Comparison of ENCODE assay signal across 21 mouse cellular contexts in the genomic region with DNA sequence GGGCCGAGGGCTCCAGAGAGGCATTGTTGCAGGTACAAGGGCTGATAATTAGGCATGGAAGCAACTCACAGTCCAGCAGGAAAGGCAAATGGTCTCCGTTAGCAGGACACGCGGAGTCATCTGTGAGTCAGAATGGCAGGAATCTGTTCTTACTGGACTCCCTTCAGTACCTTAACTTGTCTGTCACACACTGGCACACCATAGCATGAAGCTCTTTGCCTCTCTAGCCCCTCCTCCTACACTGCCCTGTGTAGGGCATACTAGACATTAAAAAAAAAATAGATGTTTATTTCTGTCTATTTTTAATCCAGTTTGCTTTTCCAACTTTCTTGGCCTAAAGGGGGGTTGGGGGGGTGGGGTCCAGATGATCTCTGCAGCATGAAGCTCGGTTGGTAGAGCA.
A peak's percentile ranks its signal among the peaks of the same experiment; 100 is the strongest.
DNase-seq lines count a peak whose midpoint lies in the region; ATAC-seq and TF ChIP-seq lines count a peak whose summit lies in the region.
"Had no signal": no experiment of that assay in that cellular context is flagged by ENCODE, and none has a peak within 500 bp of the region (broad histone marks: within the 10 kb centered on the region; RNA-seq: fewer than 3 reads in every experiment).

No protein-coding gene starts in this region.

- no peaks in the 10 kb centered on the region for H3K36me3 ChIP-seq in neural tube, embryonic 11.5 days (ENCODE audit: control insufficient read depth, insufficient read depth, low read length)
- H3K36me3 ChIP-seq in hindbrain, postnatal 0 days (ENCODE audit: insufficient read depth, low read length) = no peaks in the 10 kb centered on the region
- no peaks in the 10 kb centered on the region for H3K36me3 ChIP-seq in heart, embryonic 11.5 days (ENCODE audit: control insufficient read depth, insufficient read depth, low read length)
- H3K36me3 ChIP-seq: embryonic facial prominence, embryonic 13.5 days; limb, embryonic 13.5 days; stomach, embryonic 15.5 days had no signal

- H3K4me2 ChIP-seq in neural tube, embryonic 11.5 days (ENCODE audit: low read depth) = no peak overlapping the region
- H3K4me2 ChIP-seq in hindbrain, postnatal 0 days (ENCODE audit: low read depth, low read length) = 0 out of 2 replicates have a peak overlapping the region, but pooled peaks have one; percentile 28
- no peak overlapping the region for H3K4me2 ChIP-seq in heart, embryonic 11.5 days
- H3K4me2 ChIP-seq: embryonic facial prominence, embryonic 13.5 days; limb, embryonic 13.5 days; stomach, embryonic 15.5 days had no signal

- no peak overlapping the region for H3K27ac ChIP-seq in neural tube, embryonic 11.5 days (ENCODE audit: low read depth, low read length)
- H3K27ac ChIP-seq in hindbrain, postnatal 0 days = no peak overlapping the region
- H3K27ac ChIP-seq in heart, embryonic 11.5 days (ENCODE audit: low read depth, low read length) = no peak overlapping the region
- H3K27ac ChIP-seq: embryonic facial prominence, embryonic 13.5 days; limb, embryonic 13.5 days; liver, embryonic 14.5 days; stomach, embryonic 15.5 days had no signal

- no peak for TF ChIP-seq CTCF in hindbrain, postnatal 0 days (IDR thresholded peaks at IDR 0.05; ENCODE audit: low read depth)

- peak; percentile 39 for DNase-seq in embryo, embryonic 10.5 days (ENCODE audit: low spot score)
- no peak for DNase-seq in embryo, embryonic 9.5 days (ENCODE audit: extremely low spot score)
- DNase-seq in neural tube, embryonic 11.5 days (ENCODE audit: low spot score) = no peak
- DNase-seq in neural tube, embryonic 10.5 days (ENCODE audit: extremely low spot score, low spot score) = no peak
- no peak for DNase-seq in hindbrain, postnatal 0 days (ENCODE audit: low spot score)
- DNase-seq in urinary bladder, adult 2 months (ENCODE audit: low spot score) = no peak
- DNase-seq in layer of hippocampus, adult 9-10 months (ENCODE audit: low spot score) = no peak
- DNase-seq: adrenal gland, adult 2 months; cerebellum, adult 11 months; cerebellum, postnatal 25 days; kidney, adult 2 months; kidney, postnatal 25 days; layer of hippocampus, adult 9-11 months; thymus, adult 2 months had no signal

- peaks cover 10% of the 10 kb centered on the region for H3K4me1 ChIP-seq in neural tube, embryonic 11.5 days (ENCODE audit: control insufficient read depth, insufficient read depth, low read length)
- 0 out of 2 replicates have a peak, but pooled peaks cover 2% of the 10 kb centered on the region for H3K4me1 ChIP-seq in hindbrain, postnatal 0 days (ENCODE audit: insufficient read depth, low read length)
- peaks cover 3% of the 10 kb centered on the region; the same call in 1 of the 2 replicates for H3K4me1 ChIP-seq in heart, embryonic 11.5 days (ENCODE audit: control insufficient read depth, insufficient read depth, low read length)
- H3K4me1 ChIP-seq: stomach, embryonic 15.5 days had no signal

- WGBS in neural tube, embryonic 11.5 days = 27% methylated on average over 5 of the region's 5 CpGs
- 37% methylated on average over 5 of the region's 5 CpGs for WGBS in hindbrain, postnatal 0 days
- WGBS in heart, embryonic 11.5 days (ENCODE audit: insufficient replicate concordance) = 65% methylated on average over 5 of the region's 5 CpGs

- H3K27me3 ChIP-seq in neural tube, embryonic 11.5 days (ENCODE audit: control insufficient read depth, insufficient read depth, low read length) = no peaks in the 10 kb centered on the region
- H3K27me3 ChIP-seq in hindbrain, postnatal 0 days (ENCODE audit: insufficient read depth, low read length) = no peaks in the 10 kb centered on the region
- no peaks in the 10 kb centered on the region for H3K27me3 ChIP-seq in heart, embryonic 11.5 days (ENCODE audit: control insufficient read depth, insufficient read depth, low read length)
- H3K27me3 ChIP-seq: CH12.LX; embryonic facial prominence, embryonic 13.5 days; limb, embryonic 13.5 days; stomach, embryonic 15.5 days had no signal

- no peak overlapping the region for H3K4me3 ChIP-seq in neural tube, embryonic 11.5 days (ENCODE audit: low read depth, low read length)
- no peak overlapping the region for H3K4me3 ChIP-seq in hindbrain, postnatal 0 days (ENCODE audit: low read length)
- H3K4me3 ChIP-seq in heart, embryonic 11.5 days (ENCODE audit: low read depth, low read length) = no peak overlapping the region
- H3K4me3 ChIP-seq: embryonic facial prominence, embryonic 13.5 days; limb, embryonic 13.5 days; myocyte; stomach, embryonic 15.5 days had no signal

- ATAC-seq in neural tube, embryonic 11.5 days (ENCODE audit: insufficient read depth, low FRiP score, low TSS enrichment) = 0 out of 2 replicates have a peak, but pooled peaks have one; percentile 50
- 0 out of 2 replicates have a peak, but pooled peaks have one; percentile 63 for ATAC-seq in hindbrain, postnatal 0 days
- no peak for ATAC-seq in heart, embryonic 11.5 days (replicated peaks; ENCODE audit: insufficient number of reproducible peaks, low FRiP score, low TSS enrichment)

- H3K9ac ChIP-seq in neural tube, embryonic 11.5 days (ENCODE audit: low read length) = no peak overlapping the region
- no peak overlapping the region for H3K9ac ChIP-seq in hindbrain, postnatal 0 days (replicated peaks; ENCODE audit: low read length)
- H3K9ac ChIP-seq in heart, embryonic 11.5 days (ENCODE audit: low read depth, low read length) = no peak overlapping the region
- H3K9ac ChIP-seq: embryonic facial prominence, embryonic 13.5 days; limb, embryonic 13.5 days; liver, embryonic 14.5 days; stomach, embryonic 15.5 days had no signal

- H3K9me3 ChIP-seq in neural tube, embryonic 11.5 days (ENCODE audit: control insufficient read depth, low read length) = no peaks in the 10 kb centered on the region
- H3K9me3 ChIP-seq in hindbrain, postnatal 0 days (ENCODE audit: low read length) = no peaks in the 10 kb centered on the region
- H3K9me3 ChIP-seq in heart, embryonic 11.5 days (replicated peaks; ENCODE audit: control insufficient read depth, low read length) = no peaks in the 10 kb centered on the region
- H3K9me3 ChIP-seq: embryonic facial prominence, embryonic 13.5 days; limb, embryonic 13.5 days; stomach, embryonic 15.5 days had no signal
